Mouse (Mus musculus): ENCODE data around the gene Kdm6b. TPM values are rescaled to one million over a fixed set of nuclear protein-coding genes. Genes with fewer than 3 reads are reported as not detected.

Kdm6b gene
- polyA plus RNA-seq, 1 experiment from 2014 or later, result 7.4 TPM

DNA sequence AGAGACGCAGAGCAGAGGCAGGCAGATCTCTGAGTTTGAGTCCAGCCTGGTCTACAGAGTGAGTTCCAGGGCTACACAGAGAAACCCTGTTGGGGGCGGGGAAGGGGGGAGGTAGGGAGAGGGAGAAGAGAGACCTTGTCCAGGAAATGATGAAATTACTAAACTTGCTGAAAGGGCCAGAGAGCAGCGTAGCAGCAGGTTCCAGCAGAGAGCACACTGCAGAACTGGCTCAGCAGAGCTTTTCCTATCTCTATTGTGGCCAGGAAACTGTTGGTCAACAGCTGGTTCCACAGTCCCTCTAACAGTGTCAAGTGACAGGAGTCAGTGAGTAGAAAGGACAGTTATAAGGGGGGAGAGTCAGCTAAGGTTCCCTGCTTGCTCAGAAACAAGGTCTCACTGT, 33.9 kb downstream of the Kdm6b start:
- Histone ChIP-seq H3K4me3 (ENCODE audit: low read depth, low read length) (no peak overlapping the region), H3K4me2 (ENCODE audit: low read depth, low read length) (0 out of 2 replicates have a peak overlapping the region, but pooled peaks have one; percentile 9), H3K9ac (replicated peaks) (no peak overlapping the region), H3K9me3 (ENCODE audit: low read length) (no peaks in the 10 kb centered on the region), H3K27me3 (ENCODE audit: insufficient read depth, low read length) (no peaks in the 10 kb centered on the region), H3K4me1 (ENCODE audit: insufficient read depth) (peaks cover 12% of the 10 kb centered on the region), H3K27ac (ENCODE audit: low read depth) (peak overlapping the region; percentile 41; the same call in 1 of the 2 replicates), H3K36me3 (replicated peaks; ENCODE audit: insufficient read depth, low read length) (no peaks in the 10 kb centered on the region)
- TF ChIP-seq EP300 (IDR thresholded peaks at IDR 0.05; ENCODE audit: low read depth), result no peak
- no peak for TF ChIP-seq CTCF (IDR thresholded peaks at IDR 0.05; ENCODE audit: low read depth)
- peak; percentile 42 for ATAC-seq
- 45% methylated on average over 3 of the region's 3 CpGs for WGBS (ENCODE audit: insufficient replicate concordance)
- no peak for DNase-seq

DNA sequence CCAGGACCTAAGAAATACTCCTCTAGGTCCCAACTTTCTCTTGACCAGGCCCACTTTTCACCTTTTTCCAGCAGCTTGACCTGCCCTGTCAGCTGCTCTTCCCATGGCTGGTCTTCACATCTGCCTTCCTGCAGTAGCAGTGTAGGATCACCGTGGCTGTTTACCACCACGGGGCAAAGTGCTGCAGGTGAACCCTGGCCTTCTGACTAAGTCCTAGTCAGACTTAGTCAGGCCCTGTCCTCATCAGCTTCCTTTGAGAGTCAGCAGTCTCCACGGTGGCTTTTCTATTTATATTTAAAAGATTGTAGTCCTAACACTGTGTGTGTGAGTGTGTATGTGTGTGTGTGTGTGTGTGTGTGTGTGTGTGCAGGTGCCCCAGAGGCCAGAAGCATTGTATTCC, 35.7 kb downstream of the Kdm6b start:
- H3K4me2 ChIP-seq (ENCODE audit: low read depth, low read length), result no peak overlapping the region
- H3K27me3 ChIP-seq (ENCODE audit: insufficient read depth, low read length), result no peaks in the 10 kb centered on the region
- WGBS (ENCODE audit: insufficient replicate concordance), result 53% methylated on average over 3 of the region's 3 CpGs
- ATAC-seq (peak; percentile 80), DNase-seq (peak; percentile 43)
- no peak overlapping the region for H3K4me3 ChIP-seq (ENCODE audit: low read depth, low read length)
- H3K4me1 ChIP-seq (ENCODE audit: insufficient read depth), result peaks cover 18% of the 10 kb centered on the region
- TF ChIP-seq CTCF (IDR thresholded peaks at IDR 0.05; ENCODE audit: low read depth) (no peak), EP300 (IDR thresholded peaks at IDR 0.05; ENCODE audit: low read depth) (no peak)
- H3K9me3 ChIP-seq (ENCODE audit: low read length), result no peaks in the 10 kb centered on the region
- peak overlapping the region; percentile 78 for H3K27ac ChIP-seq (ENCODE audit: low read depth)
- no peak overlapping the region for H3K9ac ChIP-seq (replicated peaks)
- no peaks in the 10 kb centered on the region for H3K36me3 ChIP-seq (replicated peaks; ENCODE audit: insufficient read depth, low read length)

DNA sequence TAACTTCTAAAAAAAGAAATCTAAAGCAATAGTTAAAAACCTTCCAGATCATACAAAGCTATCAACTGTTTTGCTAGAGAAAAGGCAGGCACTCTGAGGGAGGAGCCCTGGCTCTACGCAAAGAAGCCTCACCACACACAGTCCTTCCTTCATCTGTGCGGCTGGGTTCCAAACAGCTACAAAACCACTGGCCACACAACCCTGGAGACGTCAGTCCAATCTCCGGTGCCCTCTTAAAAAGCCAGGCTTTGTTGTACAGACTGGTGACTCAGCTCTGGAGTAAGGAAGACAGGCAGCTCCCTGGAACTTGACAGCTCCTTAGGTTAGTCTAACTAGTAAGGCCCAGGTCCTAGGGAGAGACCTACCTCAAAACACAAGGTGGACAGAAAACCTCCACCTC, 37.8 kb downstream of the Kdm6b start:
- Histone ChIP-seq H3K36me3 (replicated peaks; ENCODE audit: insufficient read depth, low read length) (no peaks in the 10 kb centered on the region), H3K27ac (ENCODE audit: low read depth) (no peak overlapping the region), H3K4me3 (ENCODE audit: low read depth, low read length) (no peak overlapping the region), H3K27me3 (ENCODE audit: insufficient read depth, low read length) (no peaks in the 10 kb centered on the region), H3K4me2 (ENCODE audit: low read depth, low read length) (no peak overlapping the region), H3K4me1 (ENCODE audit: insufficient read depth) (peaks cover 28% of the 10 kb centered on the region), H3K9me3 (ENCODE audit: low read length) (no peaks in the 10 kb centered on the region), H3K9ac (replicated peaks) (no peak overlapping the region)
- DNase-seq (no peak), ATAC-seq (no peak)
- TF ChIP-seq CTCF (IDR thresholded peaks at IDR 0.05; ENCODE audit: low read depth), result no peak
- 77% methylated on average over 4 of the region's 4 CpGs for WGBS (ENCODE audit: insufficient replicate concordance)

DNA sequence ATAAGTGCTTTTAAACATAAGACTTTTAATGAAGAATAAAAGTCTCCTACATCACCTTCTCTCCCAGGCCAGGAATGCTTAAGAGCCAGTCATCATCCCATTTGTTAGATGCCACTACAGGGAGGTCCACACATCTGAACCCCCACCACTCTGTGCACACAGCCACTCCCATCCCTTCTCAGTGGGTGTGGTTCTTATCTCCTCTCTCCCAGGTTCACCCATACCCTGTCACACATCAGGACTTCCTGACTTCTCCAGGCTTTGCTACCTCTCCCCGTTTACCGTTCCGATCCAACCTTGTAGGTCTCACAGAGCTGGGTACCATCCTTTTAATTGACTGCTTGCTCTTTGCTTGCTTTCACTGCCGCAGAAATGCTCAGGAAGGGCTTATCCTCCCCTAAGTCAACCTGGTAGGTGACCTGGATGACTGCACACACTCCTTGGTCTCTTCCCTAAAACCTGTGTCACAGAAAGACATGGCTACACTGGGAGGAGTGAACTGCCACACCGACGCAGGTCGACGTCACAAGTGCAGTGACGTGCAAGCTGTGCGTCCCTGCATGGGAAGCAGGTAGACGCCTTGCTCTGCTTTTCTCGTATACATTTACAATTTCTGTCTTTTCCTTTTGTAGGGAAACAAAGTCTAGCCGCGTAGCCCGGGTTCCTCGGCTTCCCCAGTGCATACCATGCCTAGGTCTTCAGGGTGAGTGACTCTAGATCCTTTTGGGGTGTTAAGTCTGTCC, 40.1 kb downstream of the Kdm6b start:
- Histone ChIP-seq H3K27me3 (ENCODE audit: insufficient read depth, low read length) (peaks cover 6% of the 10 kb centered on the region), H3K36me3 (replicated peaks; ENCODE audit: insufficient read depth, low read length) (no peaks in the 10 kb centered on the region), H3K4me1 (ENCODE audit: insufficient read depth) (peaks cover 21% of the 10 kb centered on the region), H3K27ac (ENCODE audit: low read depth) (peak overlapping the region; percentile 45; the same call in 1 of the 2 replicates), H3K4me3 (ENCODE audit: low read depth, low read length) (peak overlapping the region; percentile 31), H3K4me2 (ENCODE audit: low read depth, low read length) (peak overlapping the region; percentile 65), H3K9ac (replicated peaks) (peak overlapping the region; percentile 50; the same call in 1 of the 2 replicates), H3K9me3 (ENCODE audit: low read length) (no peaks in the 10 kb centered on the region)
- WGBS (ENCODE audit: insufficient replicate concordance), result 79% methylated on average over 16 of the region's 16 CpGs
- peak; percentile 75 for ATAC-seq
- TF ChIP-seq CTCF (IDR thresholded peaks at IDR 0.05; ENCODE audit: low read depth), result no peak
- no peak for TF ChIP-seq EP300 (IDR thresholded peaks at IDR 0.05; ENCODE audit: low read depth)
- peak; percentile 30 for DNase-seq

DNA sequence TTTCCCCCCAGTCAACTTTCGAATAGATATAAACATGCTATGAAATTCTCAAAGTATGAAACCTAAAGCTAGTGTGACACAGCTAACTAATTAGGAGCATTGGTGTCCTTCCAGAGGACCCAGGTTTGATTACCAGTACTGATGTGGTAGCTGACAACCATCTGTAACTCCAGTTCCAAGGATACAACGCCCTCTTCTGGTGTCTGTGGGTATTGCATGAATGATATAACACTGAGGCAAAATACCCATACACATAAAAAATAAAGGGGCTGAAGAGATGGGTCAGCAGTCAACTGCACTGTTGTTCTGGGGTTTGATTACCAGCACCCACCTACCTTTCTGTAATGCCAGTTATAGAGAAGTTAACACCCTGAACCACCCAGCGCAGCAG, 40.7 kb downstream of the Kdm6b start:
- Histone ChIP-seq H3K36me3 (replicated peaks; ENCODE audit: insufficient read depth, low read length) (no peaks in the 10 kb centered on the region), H3K4me3 (ENCODE audit: low read depth, low read length) (no peak overlapping the region), H3K27me3 (ENCODE audit: insufficient read depth, low read length) (peaks cover 12% of the 10 kb centered on the region), H3K27ac (ENCODE audit: low read depth) (peak overlapping the region; percentile 55), H3K4me1 (ENCODE audit: insufficient read depth) (peaks cover 24% of the 10 kb centered on the region), H3K4me2 (ENCODE audit: low read depth, low read length) (peak overlapping the region; percentile 65), H3K9me3 (ENCODE audit: low read length) (no peaks in the 10 kb centered on the region), H3K9ac (replicated peaks) (no peak overlapping the region; the same call in 1 of the 2 replicates)
- DNase-seq (no peak), ATAC-seq (no peak)
- WGBS (ENCODE audit: insufficient replicate concordance), result 54% methylated on average over 3 of the region's 3 CpGs
- TF ChIP-seq EP300 (IDR thresholded peaks at IDR 0.05; ENCODE audit: low read depth), result no peak
- TF ChIP-seq CTCF (IDR thresholded peaks at IDR 0.05; ENCODE audit: low read depth), result peak; percentile 70

DNA sequence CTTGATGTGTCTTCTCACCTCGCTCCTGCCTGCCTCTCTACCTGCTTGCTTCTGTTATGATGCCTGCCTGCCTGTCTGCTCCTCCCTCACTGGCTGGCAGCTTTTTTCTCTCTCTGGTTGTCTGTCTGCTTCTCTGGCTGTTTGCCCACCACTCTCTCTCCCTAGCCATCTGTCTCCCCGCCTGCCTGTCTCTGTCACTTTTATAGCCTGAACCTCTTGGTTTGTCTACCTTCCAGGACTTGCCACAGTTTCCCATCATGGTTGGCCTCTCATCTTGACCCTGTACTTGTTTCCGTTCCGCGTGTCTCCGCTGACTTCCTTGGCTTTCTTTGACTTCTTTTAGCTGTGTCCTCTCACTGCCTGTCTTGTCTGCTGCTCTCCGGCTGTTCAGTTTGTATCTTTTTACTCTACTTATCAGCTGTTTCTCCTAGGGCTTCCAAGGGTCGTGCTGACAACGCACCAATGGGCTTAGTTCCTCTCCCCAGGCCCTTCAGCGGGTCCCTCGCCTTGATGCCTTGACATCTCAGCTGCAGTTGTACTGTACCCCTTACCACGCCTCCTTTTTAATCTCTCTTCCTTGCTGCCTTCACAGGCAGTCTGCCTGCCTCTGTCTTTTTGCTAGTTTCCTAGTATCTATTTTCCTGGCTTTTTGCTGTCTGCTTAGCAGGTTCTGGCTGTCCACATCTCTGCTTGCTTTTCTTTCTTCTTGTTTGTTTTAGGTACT, 41.3 kb downstream of the Kdm6b start:
- H3K4me1 ChIP-seq (ENCODE audit: insufficient read depth), result peaks cover 30% of the 10 kb centered on the region
- no peak overlapping the region; the same call in 1 of the 2 replicates for H3K9ac ChIP-seq (replicated peaks)
- peak overlapping the region; percentile 55 for H3K27ac ChIP-seq (ENCODE audit: low read depth)
- ATAC-seq (no peak), DNase-seq (no peak)
- no peaks in the 10 kb centered on the region for H3K9me3 ChIP-seq (ENCODE audit: low read length)
- 50% methylated on average over 12 of the region's 12 CpGs for WGBS (ENCODE audit: insufficient replicate concordance)
- no peak overlapping the region for H3K4me3 ChIP-seq (ENCODE audit: low read depth, low read length)
- peaks cover 17% of the 10 kb centered on the region for H3K27me3 ChIP-seq (ENCODE audit: insufficient read depth, low read length)
- no peaks in the 10 kb centered on the region for H3K36me3 ChIP-seq (replicated peaks; ENCODE audit: insufficient read depth, low read length)
- TF ChIP-seq EP300 (IDR thresholded peaks at IDR 0.05; ENCODE audit: low read depth), result no peak
- TF ChIP-seq CTCF (IDR thresholded peaks at IDR 0.05; ENCODE audit: low read depth), result no peak
- peak overlapping the region; percentile 65 for H3K4me2 ChIP-seq (ENCODE audit: low read depth, low read length)

Measured in liver, postnatal 0 days (tissue).